ENCODE assay signal across 19 mouse cellular contexts in genomic region chr19:47570042-47570441, GRCm38 (mm10).
"Had no signal": no experiment of that assay in that cellular context is flagged by ENCODE, and none has a peak within 500 bp of the region (broad histone marks: within the 10 kb centered on the region; RNA-seq: fewer than 3 reads in every experiment).

No protein-coding gene starts in this region.

- H3K9ac ChIP-seq: liver, embryonic 12.5 days; liver, embryonic 14.5 days; lung, embryonic 15.5 days; midbrain, embryonic 12.5 days; neural tube, embryonic 13.5 days; neural tube, embryonic 15.5 days had no signal

- H3K9me3 ChIP-seq: liver, embryonic 12.5 days; lung, embryonic 15.5 days; midbrain, embryonic 10.5 days; midbrain, embryonic 12.5 days; neural tube, embryonic 13.5 days; neural tube, embryonic 15.5 days had no signal

- H3K4me1 ChIP-seq: lung, embryonic 15.5 days had no signal

- H3K4me3 ChIP-seq: liver, embryonic 12.5 days; lung, embryonic 15.5 days; midbrain, embryonic 10.5 days; midbrain, embryonic 12.5 days; myocyte; neural tube, embryonic 13.5 days; neural tube, embryonic 15.5 days had no signal

- H3K36me3 ChIP-seq: liver, embryonic 12.5 days; lung, embryonic 15.5 days; midbrain, embryonic 10.5 days; midbrain, embryonic 12.5 days; neural tube, embryonic 13.5 days; neural tube, embryonic 15.5 days had no signal

- DNase-seq: lung, adult 18-20 months; lung, postnatal 10 days; lung, postnatal 4 days; midbrain, embryonic 14.5 days; right cerebral cortex, postnatal 14 days; right cerebral cortex, postnatal 4 days; spleen, adult 18-20 months; thymus, adult 18-20 months; thymus, postnatal 14 days; thymus, postnatal 36 days had no signal

- H3K4me2 ChIP-seq: liver, embryonic 12.5 days; lung, embryonic 15.5 days; midbrain, embryonic 12.5 days; neural tube, embryonic 13.5 days; neural tube, embryonic 15.5 days had no signal

- ATAC-seq: liver, embryonic 12.5 days; midbrain, embryonic 16.5 days had no signal

- H3K27me3 ChIP-seq: liver, embryonic 12.5 days; lung, embryonic 15.5 days; neural tube, embryonic 13.5 days; neural tube, embryonic 15.5 days had no signal

- H3K27ac ChIP-seq: liver, embryonic 12.5 days; liver, embryonic 14.5 days; lung, embryonic 15.5 days; midbrain, embryonic 10.5 days; midbrain, embryonic 12.5 days; neural tube, embryonic 13.5 days; neural tube, embryonic 15.5 days had no signal
